Mouse (Mus musculus) neural tube, embryonic 12.5 days (tissue): ENCODE results near the gene Kif24. TPM values are rescaled to one million over a fixed set of nuclear protein-coding genes. Genes with fewer than 3 reads are reported as not detected.

Experiments
- ATAC-seq: fragments of 200-750 bp; cut with Nextera tagmentation; 2 replicates; pipeline ENCODE4 v1.8.0; 2017; ENCODE audit warnings: low read depth, mild to moderate bottlenecking, moderate TSS enrichment, moderate library complexity; ENCODE audit not compliant: low FRiP score
- H3K27ac ChIP-seq: fragments of 300-500 bp; sonication (generic); 2 replicates; pipeline ENCODE4 v1.5.1; 2016
- H3K27me3 ChIP-seq: fragments of 300-500 bp; sonication (generic); replicated peaks from 2 replicates; pipeline ENCODE4 v1.6.1; 2016; ENCODE audit warnings: mild to moderate bottlenecking
- H3K36me3 ChIP-seq: fragments of 300-500 bp; sonication (generic); 2 replicates; pipeline ENCODE4 v1.6.1; 2016; ENCODE audit warnings: mild to moderate bottlenecking
- H3K4me1 ChIP-seq: fragments of 300-500 bp; sonication (generic); 2 replicates; pipeline ENCODE4 v1.6.1; 2016
- H3K4me2 ChIP-seq: fragments of 300-500 bp; sonication (generic); replicated peaks from 2 replicates; pipeline ENCODE4 v1.6.1; 2016; ENCODE audit warnings: mild to moderate bottlenecking
- H3K4me3 ChIP-seq: fragments of 300-500 bp; sonication (generic); 2 replicates; pipeline ENCODE4 v1.5.1; 2016
- H3K9ac ChIP-seq: fragments of 300-500 bp; sonication (generic); 2 replicates; pipeline ENCODE4 v1.6.1; 2016; ENCODE audit warnings: mild to moderate bottlenecking
- H3K9me3 ChIP-seq: fragments of 300-500 bp; sonication (generic); 2 replicates; pipeline ENCODE4 v1.6.1; 2016; ENCODE audit warnings: mild to moderate bottlenecking
- WGBS: fragments of 180-500 bp; shearing (Covaris S2); methylation state at CpG from one replicate; pipeline ENCODE4 v1.1.7; 2016; 5-methylcytosine and 5-hydroxymethylcytosine counted together
- polyA plus RNA-seq: library from polyadenylated mRNA; unstranded; fragments of >200 nt; fragmentation: Nextera tagmentation; extraction: Ambion mirVana; gene quantifications from 2 replicates; pipeline ENCODE4 v1.2.1, GENCODE M21; 2016

Kif24 gene
- polyA plus RNA-seq, 1 experiment from 2014 or later, result 10.0 TPM

- Histone ChIP-seq H3K36me3 (peaks cover 16% of the 10 kb centered on the region; the same call in 1 of the 2 replicates), H3K9me3 (no peaks in the 10 kb centered on the region), H3K4me3 (no peak overlapping the region), H3K27ac (no peak overlapping the region), H3K27me3 (no peaks in the 10 kb centered on the region), H3K9ac (no peak overlapping the region), H3K4me1 (no peaks in the 10 kb centered on the region), H3K4me2 (no peak overlapping the region)
- WGBS, result 51% methylated on average over 2 of the region's 2 CpGs
- ATAC-seq, result no peak
Observed at GRCm38 (mm10) chr4:41357154-41357553, 107.5 kb downstream of the Kif24 start.

GRCm38 (mm10) chr4:41353265-41353664 is 111.4 kb downstream of the Kif24 start:
- ATAC-seq, result no peak
- no peak overlapping the region for H3K27ac ChIP-seq
- 89% methylated on average over 1 of the region's 1 CpGs for WGBS

GRCm38 (mm10) chr4:41352758-41353157 is 111.9 kb downstream of the Kif24 start:
- Histone ChIP-seq H3K9ac (no peak overlapping the region), H3K9me3 (no peaks in the 10 kb centered on the region), H3K4me2 (no peak overlapping the region), H3K27ac (no peak overlapping the region), H3K4me1 (peaks cover 9% of the 10 kb centered on the region; the same call in 1 of the 2 replicates), H3K36me3 (peaks cover 16% of the 10 kb centered on the region; the same call in 1 of the 2 replicates), H3K27me3 (no peaks in the 10 kb centered on the region), H3K4me3 (no peak overlapping the region)
- ATAC-seq, result no peak
- 95% methylated on average over 4 of the region's 4 CpGs for WGBS

More at GRCm38 (mm10) chr4:41353265-41353664, 111.4 kb downstream of the Kif24 start:
- Histone ChIP-seq H3K27me3 (no peaks in the 10 kb centered on the region), H3K4me3 (no peak overlapping the region), H3K4me2 (no peak overlapping the region), H3K36me3 (peaks cover 16% of the 10 kb centered on the region; the same call in 1 of the 2 replicates), H3K4me1 (peaks cover 5% of the 10 kb centered on the region; the same call in 1 of the 2 replicates), H3K9me3 (no peaks in the 10 kb centered on the region), H3K9ac (no peak overlapping the region)

GRCm38 (mm10) chr4:41349199-41349591 is 115.5 kb downstream of the Kif24 start:
- no peak; the same call in 1 of the 2 replicates for ATAC-seq
- peak overlapping the region; percentile 87 for H3K27ac ChIP-seq
- H3K27me3 ChIP-seq, result no peaks in the 10 kb centered on the region
- H3K36me3 ChIP-seq, result peaks cover 8% of the 10 kb centered on the region; the same call in 1 of the 2 replicates
- peaks cover 11% of the 10 kb centered on the region; the same call in 1 of the 2 replicates for H3K4me1 ChIP-seq
- peak overlapping the region; percentile 65 for H3K4me2 ChIP-seq
- peak overlapping the region; percentile 74 for H3K4me3 ChIP-seq
- WGBS, result under 1% methylated on average over 28 of the region's 28 CpGs
- H3K9ac ChIP-seq, result peak overlapping the region; percentile 86
- no peaks in the 10 kb centered on the region for H3K9me3 ChIP-seq

GRCm38 (mm10) chr4:41348584-41349198 is 116.0 kb downstream of the Kif24 start, which contains the start of gene Ubap1:
Gene Ubap1 (plus strand): TSS chr4:41348996.
- Histone ChIP-seq H3K36me3 (peaks cover 8% of the 10 kb centered on the region; the same call in 1 of the 2 replicates), H3K9me3 (no peaks in the 10 kb centered on the region), H3K4me2 (peak within 1 kb of the TSS; percentile 65), H3K4me1 (peaks cover 11% of the 10 kb centered on the region; the same call in 1 of the 2 replicates), H3K27me3 (no peaks in the 10 kb centered on the region), H3K27ac (peak within 1 kb of the TSS; percentile 87), H3K9ac (peak within 1 kb of the TSS; percentile 86), H3K4me3 (peak within 1 kb of the TSS; percentile 74)
- WGBS, result under 1% methylated on average over 31 of the region's 31 CpGs
- peak; percentile 98 for ATAC-seq

GRCm38 (mm10) chr4:41347839-41348238 is 116.8 kb downstream of the Kif24 start:
- Histone ChIP-seq H3K27me3 (no peaks in the 10 kb centered on the region), H3K9me3 (no peaks in the 10 kb centered on the region), H3K9ac (no peak overlapping the region), H3K27ac (no peak overlapping the region), H3K4me1 (peaks cover 11% of the 10 kb centered on the region; the same call in 1 of the 2 replicates), H3K36me3 (peaks cover 3% of the 10 kb centered on the region; the same call in 1 of the 2 replicates), H3K4me2 (peak overlapping the region; percentile 65), H3K4me3 (no peak overlapping the region)
- ATAC-seq, result no peak
- 37% methylated on average over 5 of the region's 5 CpGs for WGBS

- Histone ChIP-seq H3K9me3 (no peaks in the 10 kb centered on the region), H3K4me1 (peaks cover 11% of the 10 kb centered on the region; the same call in 1 of the 2 replicates), H3K36me3 (no peaks in the 10 kb centered on the region), H3K4me3 (no peak overlapping the region), H3K9ac (no peak overlapping the region), H3K27ac (no peak overlapping the region), H3K27me3 (no peaks in the 10 kb centered on the region), H3K4me2 (no peak overlapping the region)
- WGBS, result 80% methylated on average over 2 of the region's 2 CpGs
- no peak for ATAC-seq
Observed at GRCm38 (mm10) chr4:41346011-41346410, 118.7 kb downstream of the Kif24 start.

- H3K4me2 ChIP-seq, result no peak overlapping the region
- no peak overlapping the region for H3K27ac ChIP-seq
- no peaks in the 10 kb centered on the region for H3K9me3 ChIP-seq
- WGBS, result 82% methylated on average over 11 of the region's 11 CpGs
- H3K27me3 ChIP-seq, result no peaks in the 10 kb centered on the region
- ATAC-seq, result no peak
- H3K4me3 ChIP-seq, result no peak overlapping the region
- no peak overlapping the region for H3K9ac ChIP-seq
- H3K36me3 ChIP-seq, result no peaks in the 10 kb centered on the region
- no peaks in the 10 kb centered on the region for H3K4me1 ChIP-seq
Observed at GRCm38 (mm10) chr4:41340912-41341550, 123.7 kb downstream of the Kif24 start.

Other genes starting within 250 kb of the Kif24 start
- gene Ubap2, start 189.7 kb downstream of the Kif24 start, polyA plus RNA-seq, result 68.4 and 78.4 TPM in 2 replicates
- 75.6 and 76.3 TPM in 2 replicates for gene Dcaf12, start 150.0 kb downstream of the Kif24 start, polyA plus RNA-seq
- 84.6 and 87.7 TPM in 2 replicates for gene Ubap1, start 115.9 kb downstream of the Kif24 start, polyA plus RNA-seq
- 54.3 and 57.6 TPM in 2 replicates for gene Nudt2, start 264 bp upstream of the Kif24 start, polyA plus RNA-seq
- 6.4 and 8.9 TPM in 2 replicates for gene AI464131, start 38.2 kb upstream of the Kif24 start, polyA plus RNA-seq
- gene 1110017D15Rik, start 52.4 kb upstream of the Kif24 start, polyA plus RNA-seq, result 3.7 and 5.1 TPM in 2 replicates
- gene Fam219a, start 104.7 kb upstream of the Kif24 start, polyA plus RNA-seq, result 17.4 and 18.3 TPM in 2 replicates
- 1.8 and 1.9 TPM in 2 replicates for gene Dnaic1, start 104.9 kb upstream of the Kif24 start, polyA plus RNA-seq
- 73.6 and 74.1 TPM in 2 replicates for gene Enho, start 175.4 kb upstream of the Kif24 start, polyA plus RNA-seq
- 32.8 and 36.4 TPM in 2 replicates for gene Cntfr, start 232.2 kb upstream of the Kif24 start, polyA plus RNA-seq
- gene Il11ra1, start 235.1 kb upstream of the Kif24 start, polyA plus RNA-seq, result 73.3 and 79.5 TPM in 2 replicates
- 65.9 and 66.9 TPM in 2 replicates for gene Rpp25l, start 248.6 kb upstream of the Kif24 start, polyA plus RNA-seq